Mouse (Mus musculus) stomach, postnatal 0 days (tissue): ENCODE measurements around the gene Slc7a15. TPM values are rescaled to one million over a fixed set of nuclear protein-coding genes. Genes with fewer than 3 reads are reported as not detected.
"Not testable (repeated sequence)": the region's sequence is repeated elsewhere in the genome, so short reads cannot be mapped to it uniquely, and the experiment has no call there.

ENCODE experiments used
- ATAC-seq: fragments of 200-750 bp; cut with Nextera tagmentation; 2 replicates; pipeline ENCODE4 v1.8.0; 2017; ENCODE audit not compliant: low FRiP score, low TSS enrichment
- DNase-seq: peaks from one replicate; pipeline ENCODE4 v3.0.0-alpha.2; 2016; ENCODE audit warnings: low spot score
- H3K27ac ChIP-seq: fragments of 300-500 bp; sonication (generic); replicated peaks from 2 replicates; pipeline ENCODE4 v1.5.1; 2014; ENCODE audit warnings: mild to moderate bottlenecking, control low read depth
- H3K27me3 ChIP-seq: fragments of 300-500 bp; sonication (generic); 2 replicates; pipeline ENCODE4 v1.6.1; 2014; ENCODE audit warnings: low read length; ENCODE audit not compliant: control insufficient read depth, insufficient read depth
- H3K36me3 ChIP-seq: fragments of 300-500 bp; sonication (generic); 2 replicates; pipeline ENCODE4 v1.6.1; 2014; ENCODE audit warnings: low read length, mixed read lengths; ENCODE audit not compliant: control insufficient read depth, insufficient read depth
- H3K4me1 ChIP-seq: fragments of 300-500 bp; sonication (generic); replicated peaks from 2 replicates; pipeline ENCODE4 v1.6.1; 2014; ENCODE audit warnings: antibody characterized with exemption; ENCODE audit not compliant: control insufficient read depth, insufficient read depth
- H3K4me2 ChIP-seq: fragments of 300-500 bp; sonication (generic); replicated peaks from 2 replicates; pipeline ENCODE4 v1.6.1; 2014; ENCODE audit warnings: low read depth, mild to moderate bottlenecking, control low read depth, moderate library complexity
- H3K4me3 ChIP-seq: fragments of 300-500 bp; sonication (generic); 2 replicates; pipeline ENCODE4 v1.5.1; 2014; ENCODE audit warnings: low read depth, low read length, control low read depth
- H3K9ac ChIP-seq: fragments of 300-500 bp; sonication (generic); 2 replicates; pipeline ENCODE4 v1.6.1; 2014; ENCODE audit warnings: mild to moderate bottlenecking, low read length, control low read depth, mixed read lengths
- H3K9me3 ChIP-seq: fragments of 300-500 bp; sonication (generic); 2 replicates; pipeline ENCODE4 v1.6.1; 2016; ENCODE audit warnings: low read length; ENCODE audit not compliant: control insufficient read depth
- CTCF ChIP-seq: IDR thresholded peaks from 2 replicates; pipeline ENCODE4 v1.5.1; 2016; ENCODE audit warnings: antibody characterized with exemption, low read depth, mild to moderate bottlenecking, moderate library complexity
- EP300 ChIP-seq: optimal IDR thresholded peaks from 2 replicates; pipeline ENCODE3; 2016; ENCODE audit warnings: antibody characterized with exemption
- WGBS: fragments of 180-500 bp; shearing (Covaris S2); extraction: QIAGEN DNeasy Blood & Tissue Kit; methylation state at CpG from one replicate; pipeline ENCODE4 v1.1.7; 2014; 5-methylcytosine and 5-hydroxymethylcytosine counted together
- polyA plus RNA-seq: library from polyadenylated mRNA; unstranded; fragments of >200 nt; fragmentation: Nextera tagmentation; extraction: Ambion mirVana; gene quantifications from 2 replicates; pipeline ENCODE4 v1.2.1, GENCODE M21; 2015

Gene Slc7a15
- polyA plus RNA-seq, 1 experiment from 2014 or later = not detected

GRCm38 (mm10) chr12:8620678-8621018, 21.8 kb upstream of the Slc7a15 start:
- no peak for DNase-seq
- no peak for ATAC-seq

GRCm38 (mm10) chr12:8619827-8620677, 21.2 kb upstream of the Slc7a15 start:
- Histone ChIP-seq H3K27me3 (no peaks in the 10 kb centered on the region), H3K4me2 (no peak overlapping the region), H3K4me1 (no peaks in the 10 kb centered on the region), H3K27ac (no peak overlapping the region), H3K4me3 (no peak overlapping the region), H3K36me3 (no peaks in the 10 kb centered on the region), H3K9ac (no peak overlapping the region), H3K9me3 (no peaks in the 10 kb centered on the region)
- WGBS = 92% methylated on average over 9 of the region's 9 CpGs
- no peak for DNase-seq
- no peak for ATAC-seq
- TF ChIP-seq EP300 (no peak), CTCF (no peak)

More at GRCm38 (mm10) chr12:8620678-8621018, 21.8 kb upstream of the Slc7a15 start:
- Histone ChIP-seq H3K27me3 (no peaks in the 10 kb centered on the region), H3K9ac (no peak overlapping the region), H3K4me2 (no peak overlapping the region), H3K4me3 (no peak overlapping the region), H3K9me3 (no peaks in the 10 kb centered on the region), H3K4me1 (no peaks in the 10 kb centered on the region), H3K27ac (no peak overlapping the region), H3K36me3 (no peaks in the 10 kb centered on the region)
- 92% methylated on average over 5 of the region's 5 CpGs for WGBS
- TF ChIP-seq CTCF = no peak
- no peak for TF ChIP-seq EP300

DNA sequence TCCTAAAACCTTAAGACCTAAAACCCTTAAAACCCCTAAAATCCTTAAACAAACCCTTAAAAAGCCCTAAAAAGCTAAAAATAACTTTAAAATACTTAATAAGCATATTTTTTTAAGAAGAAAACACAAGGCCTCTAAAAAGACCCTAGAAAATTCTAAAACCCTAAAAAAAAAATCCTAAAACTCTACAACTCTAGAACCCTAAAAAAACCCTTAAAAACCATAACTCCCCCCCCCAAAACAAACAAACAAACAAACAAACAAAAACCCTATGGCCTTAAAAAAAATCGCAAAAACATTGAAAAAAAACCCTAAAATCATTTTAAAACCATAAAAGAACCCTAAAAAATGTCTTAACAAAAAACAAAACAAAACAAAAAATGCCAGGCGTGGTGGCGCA, 19.4 kb upstream of the Slc7a15 start:
- Histone ChIP-seq H3K4me3 (no peak overlapping the region), H3K36me3 (no peaks in the 10 kb centered on the region), H3K27me3 (no peaks in the 10 kb centered on the region), H3K9ac (no peak overlapping the region), H3K27ac (no peak overlapping the region), H3K4me2 (no peak overlapping the region), H3K4me1 (no peaks in the 10 kb centered on the region), H3K9me3 (no peaks in the 10 kb centered on the region)
- TF ChIP-seq CTCF (no peak), EP300 (no peak)
- ATAC-seq (no peak), DNase-seq (no peak)
- 90% methylated on average over 3 of the region's 3 CpGs for WGBS

DNA sequence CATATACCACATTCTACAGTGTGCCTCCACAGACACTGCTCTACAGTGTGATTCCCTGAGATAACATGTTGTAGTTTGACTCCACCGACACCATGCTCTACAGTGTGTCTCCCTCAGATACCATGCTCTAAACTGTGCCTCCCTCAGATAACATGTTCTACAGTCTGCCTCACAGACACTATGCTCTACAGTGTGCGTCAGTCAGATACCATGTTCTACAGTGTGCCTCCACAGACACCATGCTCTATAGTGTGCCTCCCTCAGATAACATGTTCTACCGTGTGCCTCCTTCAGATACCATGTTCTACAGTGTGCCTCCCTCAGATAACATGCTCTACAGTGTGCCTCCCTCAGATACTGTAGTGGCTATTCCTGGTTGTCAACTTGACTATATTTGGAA, 10.2 kb upstream of the Slc7a15 start:
- no peak for DNase-seq
- WGBS = 96% methylated on average over 3 of the region's 3 CpGs
- TF ChIP-seq CTCF (no peak), EP300 (no peak)

DNA sequence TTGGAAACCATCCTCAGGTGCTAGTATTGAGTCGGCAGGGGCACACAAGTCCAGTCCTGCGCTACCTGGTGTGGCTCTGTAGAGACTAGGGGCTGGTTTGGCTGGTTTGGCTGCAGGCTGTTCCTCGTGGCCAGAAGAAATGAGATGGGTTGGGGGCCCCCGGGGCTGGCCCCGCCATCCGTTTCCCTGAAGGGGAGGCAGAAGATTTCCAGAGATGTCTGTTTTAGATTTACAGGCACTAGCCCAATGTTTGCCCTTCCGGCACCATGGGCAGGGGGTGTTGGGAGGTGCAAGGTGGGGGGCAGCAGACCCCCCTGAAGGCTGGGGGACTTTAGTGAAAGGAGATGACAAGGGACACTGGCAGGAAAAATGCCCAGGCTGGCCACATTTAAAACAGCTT, 3.3 kb downstream of the Slc7a15 start:
- DNase-seq (no peak), ATAC-seq (no peak)
- Histone ChIP-seq H3K27me3 (no peaks in the 10 kb centered on the region), H3K9me3 (no peaks in the 10 kb centered on the region), H3K4me2 (no peak overlapping the region), H3K36me3 (no peaks in the 10 kb centered on the region), H3K27ac (no peak overlapping the region), H3K4me1 (no peaks in the 10 kb centered on the region), H3K9ac (no peak overlapping the region), H3K4me3 (no peak overlapping the region)
- WGBS = 86% methylated on average over 7 of the region's 7 CpGs
- no peak for TF ChIP-seq EP300
- no peak for TF ChIP-seq CTCF

More for the DNA sequence above, 10.2 kb upstream of the Slc7a15 start:
- Histone ChIP-seq H3K4me3 (no peak overlapping the region), H3K27ac (no peak overlapping the region), H3K27me3 (no peaks in the 10 kb centered on the region), H3K4me2 (no peak overlapping the region), H3K4me1 (no peaks in the 10 kb centered on the region), H3K36me3 (no peaks in the 10 kb centered on the region), H3K9me3 (no peaks in the 10 kb centered on the region), H3K9ac (no peak overlapping the region)
- ATAC-seq = no peak

GRCm38 (mm10) chr12:8591326-8591725, 7.5 kb downstream of the Slc7a15 start:
- not testable (repeated sequence) for H3K9me3 ChIP-seq, H3K9ac ChIP-seq, H3K4me3 ChIP-seq, H3K36me3 ChIP-seq, H3K27ac ChIP-seq, H3K27me3 ChIP-seq, ATAC-seq, DNase-seq, H3K4me1 ChIP-seq, H3K4me2 ChIP-seq
- WGBS = 95% methylated on average over 2 of the region's 2 CpGs
